Mouse (Mus musculus): ENCODE results near the gene Ltv1. TPM values are rescaled to one million over a fixed set of nuclear protein-coding genes. Genes with fewer than 3 reads are reported as not detected.

Ltv1 gene
- polyA plus RNA-seq, 1 experiment from 2014 or later: 30.5 TPM

Other genes with a start within 250 kb of the Ltv1 start
- gene Stx11, start 228.9 kb downstream of the Ltv1 start, polyA plus RNA-seq (2015; fragmentation: Nextera tagmentation; extraction: Ambion mirVana): 1.3 TPM in 2 replicates
- gene Sf3b5, start 187.8 kb downstream of the Ltv1 start, polyA plus RNA-seq (2015; fragmentation: Nextera tagmentation; extraction: Ambion mirVana): 25.1 and 25.9 TPM in 2 replicates
- gene Plagl1, start 132.7 kb downstream of the Ltv1 start, polyA plus RNA-seq (2015; fragmentation: Nextera tagmentation; extraction: Ambion mirVana): 38.6 and 42.3 TPM in 2 replicates
- not detected in 2 replicates for gene Zc2hc1b, start 15.1 kb downstream of the Ltv1 start, polyA plus RNA-seq (2015; fragmentation: Nextera tagmentation; extraction: Ambion mirVana)